Mouse (Mus musculus) lung, postnatal 0 days (tissue): ENCODE results near the gene Ablim2. TPM values are rescaled to one million over a fixed set of nuclear protein-coding genes. Genes with fewer than 3 reads are reported as not detected.

Experiments used
- ATAC-seq: fragments of 200-750 bp; cut with Nextera tagmentation; 2 replicates; pipeline ENCODE4 v1.8.0; 2017; ENCODE audit warnings: moderate library complexity
- DNase-seq: peaks from one replicate; pipeline ENCODE4 v3.0.0-alpha.2; 2016; ENCODE audit warnings: low spot score
- H3K27ac ChIP-seq: fragments of 300-500 bp; sonication (generic); 2 replicates; pipeline ENCODE4 v1.5.1; 2014; ENCODE audit warnings: antibody characterized with exemption, mild to moderate bottlenecking, low read length, mixed read lengths
- H3K27me3 ChIP-seq: fragments of 300-500 bp; sonication (generic); replicated peaks from 2 replicates; pipeline ENCODE4 v1.6.1; 2014; ENCODE audit warnings: low read length, mixed read lengths; ENCODE audit not compliant: insufficient read depth
- H3K36me3 ChIP-seq: fragments of 300-500 bp; sonication (generic); 2 replicates; pipeline ENCODE4 v1.6.1; 2014; ENCODE audit warnings: low read length, mixed read lengths; ENCODE audit not compliant: insufficient read depth
- H3K4me1 ChIP-seq: fragments of 300-500 bp; sonication (generic); 2 replicates; pipeline ENCODE4 v1.6.1; 2014; ENCODE audit warnings: antibody characterized with exemption, low read depth, low read length, mixed read lengths; ENCODE audit not compliant: insufficient read depth
- H3K4me2 ChIP-seq: fragments of 300-500 bp; sonication (generic); replicated peaks from 2 replicates; pipeline ENCODE4 v1.6.1; 2014; ENCODE audit warnings: low read depth, mild to moderate bottlenecking, low read length, moderate library complexity, mixed read lengths
- H3K4me3 ChIP-seq: fragments of 300-500 bp; sonication (generic); 2 replicates; pipeline ENCODE4 v1.5.1; 2014; ENCODE audit warnings: low read depth, low read length
- H3K9ac ChIP-seq: fragments of 300-500 bp; sonication (generic); replicated peaks from 2 replicates; pipeline ENCODE4 v1.6.1; 2014; ENCODE audit warnings: low read depth, mild to moderate bottlenecking
- H3K9me3 ChIP-seq: fragments of 300-500 bp; sonication (generic); 2 replicates; pipeline ENCODE4 v1.6.1; 2016; ENCODE audit warnings: low read length, mixed read lengths
- CTCF ChIP-seq: IDR thresholded peaks from 2 replicates; pipeline ENCODE4 v1.5.1; 2016; ENCODE audit warnings: antibody characterized with exemption, mild to moderate bottlenecking
- EP300 ChIP-seq: IDR thresholded peaks from 2 replicates; pipeline ENCODE4 v1.6.1; 2016; ENCODE audit warnings: antibody characterized with exemption, mild to moderate bottlenecking, control low read depth
- WGBS: fragments of 180-500 bp; shearing (Covaris S2); extraction: QIAGEN DNeasy Blood & Tissue Kit; methylation state at CpG from one replicate; pipeline ENCODE4 v1.1.7; 2014; 5-methylcytosine and 5-hydroxymethylcytosine counted together
- polyA plus RNA-seq: library from polyadenylated mRNA; unstranded; fragments of >200 nt; fragmentation: Nextera tagmentation; extraction: Ambion mirVana; gene quantifications from 2 replicates; pipeline ENCODE4 v1.2.1, GENCODE M21; 2015

Gene Ablim2
- polyA plus RNA-seq, 1 experiment from 2014 or later, result 0.74 TPM

- Histone ChIP-seq H3K4me3 (no peak overlapping the region), H3K4me1 (no peaks in the 10 kb centered on the region), H3K4me2 (no peak overlapping the region), H3K36me3 (peaks cover 18% of the 10 kb centered on the region), H3K9ac (no peak overlapping the region), H3K27me3 (no peaks in the 10 kb centered on the region), H3K27ac (no peak overlapping the region), H3K9me3 (no peaks in the 10 kb centered on the region)
- TF ChIP-seq CTCF (peak; percentile 74), EP300 (no peak)
- WGBS, result 39% methylated on average over 4 of the region's 4 CpGs
- ATAC-seq, result peak; percentile 60
- peak; percentile 59 for DNase-seq
Observed at GRCm38 (mm10) chr5:35717946-35718345, 39.7 kb upstream of the Ablim2 start.

- H3K4me3 ChIP-seq, result no peak overlapping the region
- H3K4me2 ChIP-seq, result no peak overlapping the region
- H3K27ac ChIP-seq, result no peak overlapping the region
- peaks cover 21% of the 10 kb centered on the region for H3K36me3 ChIP-seq
- no peaks in the 10 kb centered on the region for H3K9me3 ChIP-seq
- 79% methylated on average over 11 of the region's 11 CpGs for WGBS
- H3K9ac ChIP-seq, result no peak overlapping the region
- ATAC-seq (no peak), DNase-seq (no peak)
- no peaks in the 10 kb centered on the region for H3K4me1 ChIP-seq
- H3K27me3 ChIP-seq, result no peaks in the 10 kb centered on the region
- TF ChIP-seq CTCF, result no peak
- TF ChIP-seq EP300, result no peak
Observed at GRCm38 (mm10) chr5:35718817-35719216, 38.9 kb upstream of the Ablim2 start.

- DNase-seq (no peak), ATAC-seq (no peak)
- Histone ChIP-seq H3K4me2 (no peak overlapping the region), H3K9me3 (no peaks in the 10 kb centered on the region), H3K9ac (no peak overlapping the region), H3K27me3 (no peaks in the 10 kb centered on the region), H3K4me1 (no peaks in the 10 kb centered on the region), H3K27ac (no peak overlapping the region), H3K36me3 (peaks cover 21% of the 10 kb centered on the region), H3K4me3 (no peak overlapping the region)
- no peak for TF ChIP-seq CTCF
- TF ChIP-seq EP300, result no peak
Observed at GRCm38 (mm10) chr5:35719343-35719742, 38.3 kb upstream of the Ablim2 start.

GRCm38 (mm10) chr5:35719880-35720279 lies 37.8 kb upstream of the Ablim2 start:
- peaks cover 21% of the 10 kb centered on the region for H3K36me3 ChIP-seq
- H3K27me3 ChIP-seq, result no peaks in the 10 kb centered on the region
- no peak overlapping the region for H3K27ac ChIP-seq
- 85% methylated on average over 1 of the region's 1 CpGs for WGBS
- DNase-seq (no peak), ATAC-seq (no peak)
- no peak for TF ChIP-seq EP300
- no peak for TF ChIP-seq CTCF
- H3K4me2 ChIP-seq, result no peak overlapping the region
- H3K4me1 ChIP-seq, result no peaks in the 10 kb centered on the region
- no peak overlapping the region for H3K4me3 ChIP-seq
- H3K9me3 ChIP-seq, result no peaks in the 10 kb centered on the region
- H3K9ac ChIP-seq, result no peak overlapping the region

GRCm38 (mm10) chr5:35721933-35722332 lies 35.7 kb upstream of the Ablim2 start:
- TF ChIP-seq EP300 (no peak), CTCF (no peak)
- no peak for ATAC-seq
- Histone ChIP-seq H3K4me3 (no peak overlapping the region), H3K4me2 (no peak overlapping the region), H3K9me3 (no peaks in the 10 kb centered on the region), H3K27me3 (no peaks in the 10 kb centered on the region), H3K4me1 (no peaks in the 10 kb centered on the region), H3K27ac (0 out of 2 replicates have a peak overlapping the region, but pooled peaks have one; percentile 38), H3K36me3 (peaks cover 21% of the 10 kb centered on the region), H3K9ac (no peak overlapping the region)
- WGBS, result 98% methylated on average over 2 of the region's 2 CpGs
- DNase-seq, result no peak

GRCm38 (mm10) chr5:35722654-35723053 lies 35.0 kb upstream of the Ablim2 start:
- H3K36me3 ChIP-seq, result peaks cover 19% of the 10 kb centered on the region
- peak; percentile 32; the same call in 1 of the 2 replicates for TF ChIP-seq CTCF
- no peak; the same call in 1 of the 2 replicates for TF ChIP-seq EP300
- no peak overlapping the region for H3K9ac ChIP-seq
- 40% methylated on average over 2 of the region's 2 CpGs for WGBS
- H3K27me3 ChIP-seq, result no peaks in the 10 kb centered on the region
- H3K4me2 ChIP-seq, result no peak overlapping the region
- no peak overlapping the region for H3K4me3 ChIP-seq
- ATAC-seq (peak; percentile 81), DNase-seq (peak; percentile 46)
- no peaks in the 10 kb centered on the region for H3K4me1 ChIP-seq
- H3K9me3 ChIP-seq, result no peaks in the 10 kb centered on the region
- H3K27ac ChIP-seq, result peak overlapping the region; percentile 47; the same call in 1 of the 2 replicates

GRCm38 (mm10) chr5:35723900-35724299 lies 33.8 kb upstream of the Ablim2 start:
- no peak overlapping the region for H3K4me3 ChIP-seq
- no peaks in the 10 kb centered on the region for H3K27me3 ChIP-seq
- no peak for ATAC-seq
- H3K4me2 ChIP-seq, result no peak overlapping the region
- DNase-seq, result no peak
- 52% methylated on average over 5 of the region's 5 CpGs for WGBS
- peak overlapping the region; percentile 47; the same call in 1 of the 2 replicates for H3K27ac ChIP-seq
- TF ChIP-seq EP300, result no peak
- TF ChIP-seq CTCF, result no peak
- no peaks in the 10 kb centered on the region for H3K9me3 ChIP-seq
- peaks cover 13% of the 10 kb centered on the region; the same call in 1 of the 2 replicates for H3K36me3 ChIP-seq
- no peaks in the 10 kb centered on the region for H3K4me1 ChIP-seq
- no peak overlapping the region for H3K9ac ChIP-seq
